Mouse (Mus musculus): ENCODE data around the gene Coq8b.
A peak's percentile ranks its signal among the peaks of the same experiment; 100 is the strongest.

The Coq8b gene

GRCm38 (mm10) chr7:27232781-27233281, at the start of gene Coq8b:
Gene Coq8b, plus strand, starts transcription at chr7:27233023.
- DNase-seq (ENCODE audit: low read depth, low spot score): peak; percentile 99

- DNase-seq (ENCODE audit: low read depth, low spot score): peak; percentile 90
Observed at GRCm38 (mm10) chr7:27184964-27185363, 47.9 kb upstream of the Coq8b start.

- no peak for DNase-seq (ENCODE audit: low read depth, low spot score)
Observed at GRCm38 (mm10) chr7:27185986-27186385, 46.8 kb upstream of the Coq8b start.

- peak; percentile 79 for DNase-seq (ENCODE audit: low read depth, low spot score)
Observed at GRCm38 (mm10) chr7:27189271-27189931, 43.4 kb upstream of the Coq8b start.

GRCm38 (mm10) chr7:27192434-27192833, 40.4 kb upstream of the Coq8b start:
- DNase-seq (ENCODE audit: low read depth, low spot score): no peak

- no peak for DNase-seq (ENCODE audit: low read depth, low spot score)
Observed at GRCm38 (mm10) chr7:27193731-27194130, 39.1 kb upstream of the Coq8b start.

- DNase-seq (ENCODE audit: low read depth, low spot score): peak; percentile 100
Observed at GRCm38 (mm10) chr7:27195681-27196611, 36.9 kb upstream of the Coq8b start, which contains the start of the genes BC024978 and Snrpa. Gene BC024978, plus strand, starts transcription at chr7:27195781. Gene Snrpa, minus strand, starts transcription at chr7:27196271.

GRCm38 (mm10) chr7:27197136-27197535, 35.7 kb upstream of the Coq8b start:
- DNase-seq (ENCODE audit: low read depth, low spot score): no peak

GRCm38 (mm10) chr7:27197634-27198033, 35.2 kb upstream of the Coq8b start:
- DNase-seq (ENCODE audit: low read depth, low spot score): no peak

- no peak for DNase-seq (ENCODE audit: low read depth, low spot score)
Observed at GRCm38 (mm10) chr7:27198355-27198754, 34.5 kb upstream of the Coq8b start.

GRCm38 (mm10) chr7:27198779-27199178, 34.0 kb upstream of the Coq8b start:
- peak; percentile 39 for DNase-seq (ENCODE audit: low read depth, low spot score)

GRCm38 (mm10) chr7:27203730-27204449, 28.9 kb upstream of the Coq8b start:
- no peak for DNase-seq (ENCODE audit: low read depth, low spot score)

GRCm38 (mm10) chr7:27212626-27213025, 20.2 kb upstream of the Coq8b start:
- no peak for DNase-seq (ENCODE audit: low read depth, low spot score)

- no peak for DNase-seq (ENCODE audit: low read depth, low spot score)
Observed at GRCm38 (mm10) chr7:27218586-27218985, 14.2 kb upstream of the Coq8b start.

GRCm38 (mm10) chr7:27219937-27220336, 12.9 kb upstream of the Coq8b start:
- DNase-seq (ENCODE audit: low read depth, low spot score): no peak

- DNase-seq (ENCODE audit: low read depth, low spot score): no peak
Observed at GRCm38 (mm10) chr7:27221939-27222338, 10.9 kb upstream of the Coq8b start.

GRCm38 (mm10) chr7:27222538-27222937, 10.3 kb upstream of the Coq8b start:
- DNase-seq (ENCODE audit: low read depth, low spot score): peak; percentile 33

GRCm38 (mm10) chr7:27224877-27225575, 7.8 kb upstream of the Coq8b start:
- no peak for DNase-seq (ENCODE audit: low read depth, low spot score)

- no peak for DNase-seq (ENCODE audit: low read depth, low spot score)
Observed at GRCm38 (mm10) chr7:27227276-27227675, 5.5 kb upstream of the Coq8b start.

- no peak for DNase-seq (ENCODE audit: low read depth, low spot score)
Observed at GRCm38 (mm10) chr7:27227676-27228075, 5.1 kb upstream of the Coq8b start.

- DNase-seq (ENCODE audit: low read depth, low spot score): peak; percentile 97
Observed at GRCm38 (mm10) chr7:27228281-27228821, 4.5 kb upstream of the Coq8b start, which contains the start of gene Itpkc. Gene Itpkc, minus strand, starts transcription at chr7:27228661.
